Mouse (Mus musculus): Measurements from ENCODE around the gene Adamts6.

DNA sequence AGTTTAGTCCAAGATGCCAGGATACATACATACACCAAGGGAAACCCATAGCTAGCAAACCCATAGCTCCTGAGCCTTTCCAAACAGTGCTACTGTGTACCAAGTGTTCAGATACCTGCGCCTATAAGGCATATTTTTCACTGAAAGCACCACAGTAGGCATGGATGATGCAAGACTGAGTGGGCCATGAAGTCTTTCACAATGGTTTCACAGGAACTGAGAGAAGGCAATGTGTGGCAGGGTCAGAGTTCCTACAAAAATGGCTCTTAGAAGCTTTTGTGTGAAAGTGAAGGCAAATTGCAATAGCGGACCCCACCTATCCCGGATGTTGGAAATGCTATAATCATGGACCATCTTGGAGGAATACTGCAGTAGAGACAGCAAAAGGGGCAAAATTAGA, 28.6 kb upstream of the Adamts6 start:
- TF ChIP-seq POLR2A (IDR thresholded peaks at IDR 0.05; ENCODE audit: low read depth, low read length) (no peak), CTCF (IDR thresholded peaks at IDR 0.05; ENCODE audit: borderline replicate concordance, insufficient read depth, low read length) (no peak)
